Mouse (Mus musculus): ENCODE data around the gene Rbm31y. TPM values are rescaled to one million over a fixed set of nuclear protein-coding genes. Genes with fewer than 3 reads are reported as not detected.

The Rbm31y gene
- not detected in 4 replicates for total RNA-seq (2023)

GRCm38 (mm10) chrY:17400461-17400860 is at the start of gene Rbm31y:
Gene Rbm31y, plus strand, starts transcription at chrY:17400761.

Data from B cell, adult 62 days (primary cell).